Mouse (Mus musculus): ENCODE data around the gene Stub1. TPM values are rescaled to one million over a fixed set of nuclear protein-coding genes. Genes with fewer than 3 reads are reported as not detected.

Stub1 gene
- 387 and 393 TPM in 2 replicates for polyA plus RNA-seq (2015; fragmentation: Nextera tagmentation; extraction: Ambion mirVana)

DNA sequence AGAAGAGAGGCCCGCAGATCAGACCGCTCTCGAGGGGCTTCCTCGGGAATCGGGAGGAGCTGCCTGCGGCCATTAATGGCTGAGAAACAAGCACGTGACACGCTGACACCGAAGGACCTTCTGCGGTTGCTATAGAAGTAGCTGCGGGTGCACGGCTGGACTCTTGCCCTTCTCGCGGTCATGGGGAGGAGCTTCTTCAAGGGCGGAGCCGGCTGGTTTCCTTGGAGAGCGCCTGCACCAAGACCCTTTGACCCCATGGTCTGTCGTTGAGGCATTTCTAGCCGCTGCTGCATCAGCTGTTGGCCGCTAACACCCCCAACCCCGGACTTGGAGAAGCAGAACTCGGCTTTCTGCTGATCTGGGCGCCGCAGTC, at the start of gene Stub1:
Gene Stub1 (minus strand): TSS at position 114 of the 373 bp plus-strand sequence.
- H3K4me2 ChIP-seq (replicated peaks; ENCODE audit: low read depth, low read length): peak within 1 kb of the TSS; percentile 95
- H3K4me3 ChIP-seq (ENCODE audit: low read length): peak within 1 kb of the TSS; percentile 82
- 0% methylated on average over 24 of the region's 24 CpGs for WGBS
- H3K27ac ChIP-seq (ENCODE audit: low read length): peak within 1 kb of the TSS; percentile 99
- H3K27me3 ChIP-seq (ENCODE audit: insufficient read depth, low read length): no peaks in the 10 kb centered on the region
- peaks cover 24% of the 10 kb centered on the region for H3K36me3 ChIP-seq (ENCODE audit: insufficient read depth, low read length)
- no peaks in the 10 kb centered on the region for H3K9me3 ChIP-seq (ENCODE audit: low read length)
- H3K9ac ChIP-seq (replicated peaks; ENCODE audit: low read length): peak within 1 kb of the TSS; percentile 88
- peaks cover 72% of the 10 kb centered on the region for H3K4me1 ChIP-seq (ENCODE audit: insufficient read depth, low read length)
- peak; percentile 73 for ATAC-seq (ENCODE audit: low FRiP score, low TSS enrichment)

- 23% methylated on average over 5 of the region's 5 CpGs for WGBS
- H3K4me2 ChIP-seq (replicated peaks; ENCODE audit: low read depth, low read length): no peak overlapping the region
- H3K4me3 ChIP-seq (ENCODE audit: low read length): no peak overlapping the region
- peaks cover 22% of the 10 kb centered on the region for H3K4me1 ChIP-seq (ENCODE audit: insufficient read depth, low read length)
- no peaks in the 10 kb centered on the region for H3K27me3 ChIP-seq (ENCODE audit: insufficient read depth, low read length)
- H3K36me3 ChIP-seq (ENCODE audit: insufficient read depth, low read length): peaks cover 35% of the 10 kb centered on the region
- no peak overlapping the region for H3K9ac ChIP-seq (replicated peaks; ENCODE audit: low read length)
- no peak overlapping the region for H3K27ac ChIP-seq (ENCODE audit: low read length)
- H3K9me3 ChIP-seq (ENCODE audit: low read length): no peaks in the 10 kb centered on the region
- ATAC-seq (ENCODE audit: low FRiP score, low TSS enrichment): no peak
Measured at GRCm38 (mm10) chr17:25882306-25882705, 49.1 kb upstream of the Stub1 start.

- Histone ChIP-seq H3K9me3 (ENCODE audit: low read length) (no peaks in the 10 kb centered on the region), H3K36me3 (ENCODE audit: insufficient read depth, low read length) (peaks cover 35% of the 10 kb centered on the region), H3K4me1 (ENCODE audit: insufficient read depth, low read length) (peaks cover 26% of the 10 kb centered on the region), H3K27me3 (ENCODE audit: insufficient read depth, low read length) (no peaks in the 10 kb centered on the region), H3K9ac (replicated peaks; ENCODE audit: low read length) (0 out of 2 replicates have a peak overlapping the region, but pooled peaks have one; percentile 8), H3K4me3 (ENCODE audit: low read length) (no peak overlapping the region), H3K27ac (ENCODE audit: low read length) (peak overlapping the region; percentile 28; the same call in 1 of the 2 replicates), H3K4me2 (replicated peaks; ENCODE audit: low read depth, low read length) (no peak overlapping the region)
- ATAC-seq (ENCODE audit: low FRiP score, low TSS enrichment): no peak
- WGBS: 32% methylated on average over 4 of the region's 4 CpGs
Measured at GRCm38 (mm10) chr17:25881691-25882090, 48.5 kb upstream of the Stub1 start.

DNA sequence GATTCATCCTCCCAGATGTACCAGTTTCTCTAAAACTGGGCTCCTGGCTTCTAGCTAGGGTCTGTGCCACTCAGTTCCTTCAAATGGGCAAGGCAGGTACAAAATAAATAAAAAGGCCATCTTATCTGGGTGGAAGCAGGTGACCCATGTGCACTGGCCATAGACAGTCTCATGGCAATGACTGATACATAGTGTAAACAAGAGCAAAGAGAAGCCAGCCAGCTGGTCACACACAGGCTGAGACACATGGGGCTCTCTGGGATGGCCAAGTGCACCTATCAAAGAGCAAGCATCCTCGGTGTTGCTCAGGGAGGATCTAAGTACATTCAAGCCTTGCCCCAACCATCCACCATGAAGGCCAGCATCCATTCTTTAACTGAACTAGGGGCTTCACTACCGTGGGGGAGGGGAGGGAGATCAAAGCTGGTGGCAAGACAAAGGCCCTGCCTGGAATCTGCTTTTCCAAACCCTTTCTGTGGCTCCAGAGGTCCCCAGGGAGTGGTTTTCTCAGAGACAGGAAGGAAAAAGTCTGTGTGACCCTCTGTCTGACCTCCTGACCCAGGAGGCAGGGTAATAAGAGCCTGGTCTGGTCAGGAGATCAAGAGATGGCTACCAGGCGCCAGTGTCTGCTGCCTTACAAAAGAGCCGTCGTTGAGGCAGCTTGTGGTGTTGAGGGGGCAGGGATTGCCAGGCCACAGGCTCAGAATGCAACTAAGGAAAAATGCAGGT, 47.9 kb upstream of the Stub1 start:
- no peak overlapping the region for H3K4me2 ChIP-seq (replicated peaks; ENCODE audit: low read depth, low read length)
- no peak for ATAC-seq (ENCODE audit: low FRiP score, low TSS enrichment)
- 12% methylated on average over 5 of the region's 5 CpGs for WGBS
- H3K27me3 ChIP-seq (ENCODE audit: insufficient read depth, low read length): no peaks in the 10 kb centered on the region
- no peak overlapping the region for H3K4me3 ChIP-seq (ENCODE audit: low read length)
- no peak overlapping the region for H3K9ac ChIP-seq (replicated peaks; ENCODE audit: low read length)
- peaks cover 35% of the 10 kb centered on the region for H3K36me3 ChIP-seq (ENCODE audit: insufficient read depth, low read length)
- no peaks in the 10 kb centered on the region for H3K9me3 ChIP-seq (ENCODE audit: low read length)
- H3K27ac ChIP-seq (ENCODE audit: low read length): no peak overlapping the region; the same call in 1 of the 2 replicates
- H3K4me1 ChIP-seq (ENCODE audit: insufficient read depth, low read length): peaks cover 33% of the 10 kb centered on the region

DNA sequence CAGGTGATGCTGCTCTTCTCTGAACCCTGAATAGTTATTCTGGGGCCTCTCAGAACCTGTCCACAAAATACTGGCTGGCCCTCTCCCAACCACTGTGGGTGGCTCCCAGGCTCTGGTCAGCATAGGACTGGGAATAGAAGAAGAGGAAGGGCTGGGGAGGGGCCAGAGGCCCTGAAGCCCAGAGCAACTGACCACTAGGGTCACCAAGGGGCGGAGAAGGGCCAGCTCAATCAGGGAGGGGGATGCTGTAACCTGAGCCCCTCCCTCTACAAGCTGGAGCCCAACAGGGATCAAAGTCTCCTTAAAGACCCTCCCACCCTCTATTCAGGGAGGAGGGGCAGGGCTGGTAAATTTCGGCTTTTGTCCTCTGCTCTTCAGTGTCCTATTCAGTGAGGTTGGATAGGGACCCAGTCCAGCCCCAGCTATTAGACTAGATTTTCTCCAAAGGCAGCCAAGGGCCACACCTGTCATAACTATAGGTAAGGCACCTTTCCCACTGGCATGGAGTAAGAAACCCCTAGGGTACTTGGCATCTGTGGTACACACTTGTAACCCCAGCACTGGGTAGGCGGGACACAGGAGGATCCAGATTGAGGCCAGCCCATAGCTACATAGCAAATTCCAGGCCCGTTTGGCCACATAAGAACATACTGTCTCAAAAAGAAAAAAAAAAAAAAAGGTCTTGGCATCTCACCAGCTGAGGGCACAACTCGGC, 47.1 kb upstream of the Stub1 start, which contains the start of gene Wfikkn1:
Gene Wfikkn1 (minus strand): TSS at position 663 of the 715 bp plus-strand sequence.
- peaks cover 35% of the 10 kb centered on the region for H3K36me3 ChIP-seq (ENCODE audit: insufficient read depth, low read length)
- 0 out of 2 replicates have a peak within 1 kb of the TSS, but pooled peaks have one; percentile 16 for H3K9ac ChIP-seq (replicated peaks; ENCODE audit: low read length)
- WGBS: 31% methylated on average over 5 of the region's 5 CpGs
- peaks cover 36% of the 10 kb centered on the region for H3K4me1 ChIP-seq (ENCODE audit: insufficient read depth, low read length)
- H3K27ac ChIP-seq (ENCODE audit: low read length): peak within 1 kb of the TSS; percentile 34; the same call in 1 of the 2 replicates
- H3K27me3 ChIP-seq (ENCODE audit: insufficient read depth, low read length): no peaks in the 10 kb centered on the region
- no peaks in the 10 kb centered on the region for H3K9me3 ChIP-seq (ENCODE audit: low read length)
- ATAC-seq (ENCODE audit: low FRiP score, low TSS enrichment): peak; percentile 7; the same call in 1 of the 2 replicates
- no peak within 1 kb of the TSS for H3K4me3 ChIP-seq (ENCODE audit: low read length)
- H3K4me2 ChIP-seq (replicated peaks; ENCODE audit: low read depth, low read length): no peak within 1 kb of the TSS

GRCm38 (mm10) chr17:25879750-25880149, 46.5 kb upstream of the Stub1 start:
- Histone ChIP-seq H3K9ac (replicated peaks; ENCODE audit: low read length) (no peak overlapping the region), H3K9me3 (ENCODE audit: low read length) (no peaks in the 10 kb centered on the region), H3K4me3 (ENCODE audit: low read length) (no peak overlapping the region), H3K4me1 (ENCODE audit: insufficient read depth, low read length) (peaks cover 36% of the 10 kb centered on the region), H3K27me3 (ENCODE audit: insufficient read depth, low read length) (no peaks in the 10 kb centered on the region), H3K27ac (ENCODE audit: low read length) (0 out of 2 replicates have a peak overlapping the region, but pooled peaks have one; percentile 34), H3K36me3 (ENCODE audit: insufficient read depth, low read length) (peaks cover 35% of the 10 kb centered on the region), H3K4me2 (replicated peaks; ENCODE audit: low read depth, low read length) (no peak overlapping the region)
- 66% methylated on average over 8 of the region's 8 CpGs for WGBS
- no peak for ATAC-seq (ENCODE audit: low FRiP score, low TSS enrichment)

GRCm38 (mm10) chr17:25879261-25879660, 46.1 kb upstream of the Stub1 start:
- no peak overlapping the region for H3K4me3 ChIP-seq (ENCODE audit: low read length)
- peaks cover 31% of the 10 kb centered on the region for H3K36me3 ChIP-seq (ENCODE audit: insufficient read depth, low read length)
- H3K4me1 ChIP-seq (ENCODE audit: insufficient read depth, low read length): peaks cover 40% of the 10 kb centered on the region
- no peak overlapping the region for H3K27ac ChIP-seq (ENCODE audit: low read length)
- no peak overlapping the region for H3K4me2 ChIP-seq (replicated peaks; ENCODE audit: low read depth, low read length)
- H3K9me3 ChIP-seq (ENCODE audit: low read length): no peaks in the 10 kb centered on the region
- H3K9ac ChIP-seq (replicated peaks; ENCODE audit: low read length): no peak overlapping the region
- ATAC-seq (ENCODE audit: low FRiP score, low TSS enrichment): no peak
- no peaks in the 10 kb centered on the region for H3K27me3 ChIP-seq (ENCODE audit: insufficient read depth, low read length)
- WGBS: 61% methylated on average over 4 of the region's 4 CpGs

DNA sequence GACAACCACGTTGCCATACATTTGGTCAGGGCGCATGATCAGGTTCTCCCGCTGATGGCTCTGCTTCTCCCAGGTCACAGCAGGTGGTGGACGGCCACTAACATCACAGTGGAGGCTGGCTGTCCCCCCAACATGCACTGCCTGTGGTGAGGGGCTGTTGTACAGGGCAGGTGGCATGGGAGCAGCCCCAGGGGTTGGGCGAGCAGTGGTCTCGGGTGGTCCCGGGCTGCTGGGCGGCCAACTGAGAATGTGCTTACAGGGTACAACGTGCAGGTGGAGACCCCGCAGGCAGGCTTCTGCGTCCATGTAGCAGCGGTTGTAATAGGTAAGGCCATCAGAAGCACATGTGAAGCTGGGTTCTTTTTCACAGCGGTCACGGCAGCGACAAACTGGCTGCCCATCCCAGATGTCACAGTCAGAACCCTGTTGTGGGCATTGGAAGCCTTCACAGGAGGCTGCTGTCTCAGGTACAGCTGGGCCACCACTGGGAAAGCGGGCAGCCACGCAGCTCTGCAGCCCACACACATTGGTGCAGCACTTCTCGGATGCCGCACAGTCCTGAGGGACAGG, 45.5 kb upstream of the Stub1 start:
- H3K4me3 ChIP-seq (ENCODE audit: low read length): no peak overlapping the region
- H3K27me3 ChIP-seq (ENCODE audit: insufficient read depth, low read length): no peaks in the 10 kb centered on the region
- H3K4me2 ChIP-seq (replicated peaks; ENCODE audit: low read depth, low read length): no peak overlapping the region
- no peak overlapping the region for H3K27ac ChIP-seq (ENCODE audit: low read length)
- peaks cover 46% of the 10 kb centered on the region for H3K4me1 ChIP-seq (ENCODE audit: insufficient read depth, low read length)
- no peaks in the 10 kb centered on the region for H3K9me3 ChIP-seq (ENCODE audit: low read length)
- H3K36me3 ChIP-seq (ENCODE audit: insufficient read depth, low read length): peaks cover 27% of the 10 kb centered on the region
- ATAC-seq (ENCODE audit: low FRiP score, low TSS enrichment): no peak
- no peak overlapping the region for H3K9ac ChIP-seq (replicated peaks; ENCODE audit: low read length)
- 90% methylated on average over 19 of the region's 19 CpGs for WGBS

GRCm38 (mm10) chr17:25877741-25878610, 44.8 kb upstream of the Stub1 start:
- 90% methylated on average over 32 of the region's 32 CpGs for WGBS
- no peak for ATAC-seq (ENCODE audit: low FRiP score, low TSS enrichment)
- Histone ChIP-seq H3K9ac (replicated peaks; ENCODE audit: low read length) (no peak overlapping the region), H3K27ac (ENCODE audit: low read length) (no peak overlapping the region), H3K4me2 (replicated peaks; ENCODE audit: low read depth, low read length) (no peak overlapping the region), H3K9me3 (ENCODE audit: low read length) (no peaks in the 10 kb centered on the region), H3K4me1 (ENCODE audit: insufficient read depth, low read length) (peaks cover 46% of the 10 kb centered on the region), H3K36me3 (ENCODE audit: insufficient read depth, low read length) (peaks cover 19% of the 10 kb centered on the region), H3K4me3 (ENCODE audit: low read length) (no peak overlapping the region), H3K27me3 (ENCODE audit: insufficient read depth, low read length) (no peaks in the 10 kb centered on the region)
